Comparison of ENCODE assay signal across 8 mouse cellular contexts in the genomic region with DNA sequence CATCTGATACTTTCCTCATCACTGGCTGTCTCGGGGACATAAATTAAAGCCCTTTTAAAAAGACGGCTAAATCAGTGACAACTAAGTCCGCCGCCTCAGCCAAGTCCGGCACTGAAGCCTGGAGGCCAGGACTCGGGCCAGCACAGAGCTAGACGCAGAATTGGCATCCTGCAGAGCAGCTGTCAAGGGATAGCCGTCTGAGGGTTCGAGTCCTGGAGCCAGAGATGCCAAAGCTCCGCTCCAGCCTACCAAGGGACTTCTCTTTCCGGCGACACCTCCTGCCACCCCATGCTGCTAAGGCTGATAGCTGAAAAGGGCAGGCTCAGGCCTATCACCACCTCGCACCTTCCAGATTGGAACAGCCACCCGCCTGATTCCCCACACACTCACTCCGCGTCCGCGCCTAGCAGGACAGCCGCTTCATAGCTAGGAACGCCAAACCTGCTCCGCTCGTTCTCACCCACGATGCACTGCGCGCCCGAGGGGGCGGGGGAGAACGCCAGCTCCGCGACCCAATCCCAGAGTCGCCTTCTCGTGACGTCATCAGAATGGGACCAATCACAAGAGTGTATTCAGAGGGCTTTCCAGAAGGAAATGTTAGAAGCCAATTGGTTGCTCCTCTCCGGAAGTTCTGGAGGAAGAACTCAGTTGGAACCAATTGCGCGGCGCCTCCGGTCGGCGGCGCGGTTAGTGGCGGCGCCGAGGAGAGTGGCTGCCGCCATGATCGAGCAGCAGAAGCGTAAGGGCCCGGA. TPM values are rescaled to one million over a fixed set of nuclear protein-coding genes. Genes with fewer than 3 reads are reported as not detected.
DNase-seq lines count a peak whose midpoint lies in the region; ATAC-seq lines count a peak whose summit lies in the region.

Gene Zcchc17 (minus strand): TSS at position 458 of the 752 bp plus-strand sequence.
Gene Snrnp40 (plus strand): TSS at position 647 of the 752 bp plus-strand sequence.

- peak; percentile 99 for ATAC-seq in hindbrain, embryonic 15.5 days (ENCODE audit: low FRiP score, low read depth)

- peak within 1 kb of the TSS; percentile 81 for H3K4me2 ChIP-seq in hindbrain, embryonic 15.5 days

- H3K9ac ChIP-seq in hindbrain, embryonic 15.5 days = peak within 1 kb of the TSS; percentile 93

- peaks cover 27% of the 10 kb centered on the region for H3K4me1 ChIP-seq in hindbrain, embryonic 15.5 days (replicated peaks)

- peak within 1 kb of the TSS; percentile 81 for H3K4me3 ChIP-seq in hindbrain, embryonic 15.5 days

- under 1% methylated on average over 49 of the region's 49 CpGs for WGBS in hindbrain, embryonic 15.5 days

- H3K27ac ChIP-seq in hindbrain, embryonic 15.5 days (replicated peaks) = peak within 1 kb of the TSS; percentile 85

- peak; percentile 99 for DNase-seq in T-cell, adult 2 months (ENCODE audit: low spot score)
- peak; percentile 99 for DNase-seq in cerebellum, postnatal 36 days
- DNase-seq in frontal cortex, postnatal 36 days (ENCODE audit: low spot score in 2 of 2) = peak; percentile 99
- DNase-seq in left cerebral cortex, adult 11 months (ENCODE audit: low spot score) = peak; percentile 99
- peak; percentile 98 to 99 for DNase-seq in lung, postnatal 4 days
- peak; percentile 100 for DNase-seq in retina, postnatal 7 days (ENCODE audit: low read depth, low spot score)
- DNase-seq in urinary bladder, adult 2 months (ENCODE audit: low spot score) = peak; percentile 94

- no peaks in the 10 kb centered on the region for H3K9me3 ChIP-seq in hindbrain, embryonic 15.5 days

- H3K27me3 ChIP-seq in hindbrain, embryonic 15.5 days = no peaks in the 10 kb centered on the region

- H3K36me3 ChIP-seq in hindbrain, embryonic 15.5 days = peaks cover 14% of the 10 kb centered on the region

RNA-seq across cellular contexts. Expression of gene Zcchc17, which starts in this region (rescaled TPM):
- polyA plus RNA-seq in hindbrain, embryonic 15.5 days (2015; fragmentation: Nextera tagmentation; extraction: Ambion mirVana) = 84.2 and 85.5 TPM in 2 replicates
- 24.7 and 34.3 TPM in 2 replicates for polyA plus RNA-seq in urinary bladder, adult 2 months (2012; rRNA removed)

RNA-seq across cellular contexts. Expression of gene Snrnp40, which starts in this region (rescaled TPM):
- 95.3 and 98.3 TPM in 2 replicates for polyA plus RNA-seq in hindbrain, embryonic 15.5 days (2015; fragmentation: Nextera tagmentation; extraction: Ambion mirVana)
- 30.7 and 35.2 TPM in 2 replicates for polyA plus RNA-seq in urinary bladder, adult 2 months (2012; rRNA removed)

Comparison
In these comparisons a context has a peak if more than half of its experiments do, and no peak if none do; other contexts are left out.
1. Peak in every context shown above with its lines: DNase-seq, ATAC-seq, H3K4me3 ChIP-seq and H3K27ac ChIP-seq.